Mouse (Mus musculus) cerebellum, adult 18-20 months (tissue): ENCODE measurements at regions not wholly inside any gene's neighbourhood (a gene's known extent, or its start where the extent isn't known, plus 50 kb on each side); places are given as distances from the start of the nearest gene placed in this dataset.

Experiments used
- DNase-seq, 2 experiments: peaks; one replicate each; pipeline ENCODE4 v3.0.0; 2021

GRCm38 (mm10) chr1:90518584-90519265 lies 84.1 kb upstream of the Cops8 start:
- no peak for DNase-seq

GRCm38 (mm10) chr1:90519284-90520275 lies 83.2 kb upstream of the Cops8 start:
- no peak for DNase-seq

GRCm38 (mm10) chr1:90522294-90522693 lies 80.5 kb upstream of the Cops8 start:
- no peak for DNase-seq

- DNase-seq: no peak
These were observed 78.0 kb upstream of the Cops8 start for GRCm38 (mm10) chr1:90524641-90525220.

- no peak for DNase-seq
These were observed 76.5 kb upstream of the Cops8 start for GRCm38 (mm10) chr1:90526311-90526710.

- DNase-seq: no peak
These were observed 74.6 kb upstream of the Cops8 start for GRCm38 (mm10) chr1:90527947-90528717.

GRCm38 (mm10) chr1:90533481-90533880 lies 69.3 kb upstream of the Cops8 start:
- no peak for DNase-seq

GRCm38 (mm10) chr1:90536105-90536504 lies 66.7 kb upstream of the Cops8 start:
- DNase-seq: no peak

- no peak for DNase-seq
These were observed 58.7 kb upstream of the Cops8 start for GRCm38 (mm10) chr1:90543801-90544795.

GRCm38 (mm10) chr1:90544821-90545536 lies 57.8 kb upstream of the Cops8 start:
- DNase-seq: no peak

GRCm38 (mm10) chr1:90552644-90553043 lies 50.1 kb upstream of the Cops8 start:
- no peak for DNase-seq
